Mouse (Mus musculus): Measurements from ENCODE around the gene Cdkl1. TPM values are rescaled to one million over a fixed set of nuclear protein-coding genes. Genes with fewer than 3 reads are reported as not detected.
A peak's percentile ranks its signal among the peaks of the same experiment; 100 is the strongest.

The Cdkl1 gene
- polyA plus RNA-seq, 1 experiment: 20.1 TPM

DNA sequence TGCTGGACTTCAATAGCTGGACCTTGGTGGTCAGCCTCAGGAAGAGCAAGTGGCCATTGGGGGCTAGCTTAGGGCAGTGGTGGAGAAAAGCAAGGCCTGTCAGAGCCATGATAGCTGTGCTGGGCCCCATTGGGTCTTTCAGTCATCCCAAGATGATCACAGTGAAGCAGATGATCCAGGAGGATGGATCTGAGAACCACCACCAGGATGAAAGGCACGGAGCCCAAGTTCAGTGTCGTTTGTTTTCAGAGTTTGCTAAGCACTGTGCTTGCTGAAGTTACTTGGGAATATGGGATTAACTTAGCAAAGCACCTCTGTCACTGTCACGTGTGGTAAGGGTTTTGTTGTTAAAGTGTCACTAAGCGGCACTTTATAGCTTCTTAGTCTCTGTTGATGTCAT lies 9.5 kb upstream of the Cdkl1 start:
- TF ChIP-seq CTCF (IDR thresholded peaks at IDR 0.05; ENCODE audit: borderline replicate concordance, insufficient read depth, low read depth, low read length) (no peak), POLR2A (IDR thresholded peaks at IDR 0.05; ENCODE audit: borderline replicate concordance, insufficient read depth, low read length) (no peak)
- H3K4me1 ChIP-seq (ENCODE audit: control insufficient read depth, insufficient read depth, low read length): no peaks in the 10 kb centered on the region
- no peak overlapping the region for H3K4me3 ChIP-seq (replicated peaks; ENCODE audit: insufficient read depth, low read depth, low read length)
- H3K27me3 ChIP-seq (ENCODE audit: control insufficient read depth, insufficient read depth, low read length): no peaks in the 10 kb centered on the region
- no peak overlapping the region for H3K27ac ChIP-seq (ENCODE audit: insufficient read depth, low read length)
- DNase-seq: no peak
- WGBS: 88% methylated on average over 4 of the region's 4 CpGs

DNA sequence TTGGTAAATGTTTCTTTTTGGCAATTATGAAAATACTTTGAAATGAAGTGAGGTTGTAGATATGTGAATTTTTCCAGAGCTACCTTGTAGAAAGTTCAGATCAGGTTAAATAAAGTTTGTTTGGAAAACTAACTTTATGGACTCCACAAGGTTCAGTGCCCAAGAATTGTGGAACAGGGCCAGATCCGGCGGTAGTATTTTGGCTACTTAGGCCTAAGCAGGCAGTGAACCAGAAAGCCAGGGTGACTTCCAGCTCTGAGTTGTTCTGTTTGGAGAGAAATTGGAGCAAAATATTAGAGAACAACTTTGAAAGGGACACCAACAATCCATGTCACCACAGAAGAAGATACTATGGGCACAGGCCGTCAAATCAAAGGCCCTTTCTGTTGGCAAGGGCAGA lies 5.2 kb upstream of the Cdkl1 start:
- Histone ChIP-seq H3K4me3 (replicated peaks; ENCODE audit: insufficient read depth, low read depth, low read length) (no peak overlapping the region), H3K27ac (ENCODE audit: insufficient read depth, low read length) (no peak overlapping the region), H3K4me1 (ENCODE audit: control insufficient read depth, insufficient read depth, low read length) (no peaks in the 10 kb centered on the region), H3K27me3 (ENCODE audit: control insufficient read depth, insufficient read depth, low read length) (no peaks in the 10 kb centered on the region)
- 62% methylated on average over 3 of the region's 3 CpGs for WGBS
- TF ChIP-seq CTCF (IDR thresholded peaks at IDR 0.05; ENCODE audit: borderline replicate concordance, insufficient read depth, low read depth, low read length) (no peak), POLR2A (IDR thresholded peaks at IDR 0.05; ENCODE audit: borderline replicate concordance, insufficient read depth, low read length) (no peak)
- DNase-seq: no peak

DNA sequence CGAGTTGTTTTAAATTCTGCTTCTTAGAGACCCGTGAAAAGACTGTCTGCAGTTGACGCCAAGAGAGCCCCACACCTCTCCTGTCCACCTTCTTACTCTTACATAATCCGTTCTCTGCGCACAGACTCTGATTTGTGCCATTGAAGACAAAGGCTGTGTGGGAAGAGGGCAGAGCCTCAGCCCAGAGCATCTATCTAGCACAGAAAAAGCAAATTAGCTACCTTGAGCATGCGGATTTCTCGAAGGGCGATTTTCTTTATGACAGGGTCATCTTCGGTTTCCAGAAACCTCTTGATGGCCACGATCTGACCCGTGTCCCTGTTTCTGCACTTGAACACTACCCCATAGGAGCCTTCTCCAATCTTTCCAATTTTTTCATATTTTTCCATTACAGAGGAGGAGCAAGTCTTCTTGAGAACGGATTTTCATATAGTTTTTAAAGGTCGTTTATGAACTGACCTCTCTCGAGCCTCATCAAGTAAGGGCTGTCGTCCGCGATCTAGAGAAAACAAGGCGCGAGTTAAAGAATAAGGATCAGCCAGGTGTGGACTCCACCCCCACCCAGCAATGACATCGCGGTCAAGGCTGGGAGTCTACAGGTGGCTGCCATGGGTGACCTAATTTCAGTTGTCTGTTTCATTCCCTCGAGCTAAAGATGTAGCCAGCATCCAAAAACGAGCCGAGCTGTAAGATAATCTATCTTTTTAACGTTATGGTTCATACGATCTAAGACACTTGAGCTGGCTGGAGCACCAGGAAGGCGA lies 1.1 kb downstream of the Cdkl1 start:
- Histone ChIP-seq H3K27me3 (ENCODE audit: control insufficient read depth, insufficient read depth, low read length) (no peaks in the 10 kb centered on the region), H3K27ac (ENCODE audit: insufficient read depth, low read length) (peak overlapping the region; percentile 69), H3K4me1 (ENCODE audit: control insufficient read depth, insufficient read depth, low read length) (no peaks in the 10 kb centered on the region), H3K4me3 (replicated peaks; ENCODE audit: insufficient read depth, low read depth, low read length) (peak overlapping the region; percentile 73)
- TF ChIP-seq POLR2A (IDR thresholded peaks at IDR 0.05; ENCODE audit: borderline replicate concordance, insufficient read depth, low read length): no peak
- TF ChIP-seq CTCF (IDR thresholded peaks at IDR 0.05; ENCODE audit: borderline replicate concordance, insufficient read depth, low read depth, low read length): no peak
- DNase-seq: peak; percentile 47 to 62
- 36% methylated on average over 27 of the region's 27 CpGs for WGBS

DNA sequence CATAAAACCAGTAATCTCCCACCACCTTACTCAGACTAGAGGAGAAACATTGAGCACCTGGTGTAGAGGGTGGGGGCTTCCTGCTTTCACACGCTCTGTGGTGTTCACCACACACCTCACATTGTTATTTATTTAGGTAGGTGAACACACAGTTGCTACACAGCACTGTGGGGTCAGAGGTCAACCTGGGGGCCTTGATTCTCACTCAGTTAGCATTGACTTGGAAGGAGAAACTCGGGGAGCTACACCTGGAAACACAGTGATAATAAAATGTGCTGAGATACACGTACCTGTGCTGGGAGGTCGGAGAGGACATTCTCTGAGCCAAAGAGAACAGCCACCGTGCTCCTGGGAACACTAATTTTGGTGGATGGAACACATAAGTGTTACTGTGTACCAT lies 2.7 kb downstream of the Cdkl1 start:
- no peak for DNase-seq
- Histone ChIP-seq H3K27me3 (ENCODE audit: control insufficient read depth, insufficient read depth, low read length) (no peaks in the 10 kb centered on the region), H3K27ac (ENCODE audit: insufficient read depth, low read length) (no peak overlapping the region), H3K4me1 (ENCODE audit: control insufficient read depth, insufficient read depth, low read length) (no peaks in the 10 kb centered on the region), H3K4me3 (replicated peaks; ENCODE audit: insufficient read depth, low read depth, low read length) (peak overlapping the region; percentile 8)
- TF ChIP-seq CTCF (IDR thresholded peaks at IDR 0.05; ENCODE audit: borderline replicate concordance, insufficient read depth, low read depth, low read length) (no peak), POLR2A (IDR thresholded peaks at IDR 0.05; ENCODE audit: borderline replicate concordance, insufficient read depth, low read length) (no peak)
- 88% methylated on average over 5 of the region's 5 CpGs for WGBS

DNA sequence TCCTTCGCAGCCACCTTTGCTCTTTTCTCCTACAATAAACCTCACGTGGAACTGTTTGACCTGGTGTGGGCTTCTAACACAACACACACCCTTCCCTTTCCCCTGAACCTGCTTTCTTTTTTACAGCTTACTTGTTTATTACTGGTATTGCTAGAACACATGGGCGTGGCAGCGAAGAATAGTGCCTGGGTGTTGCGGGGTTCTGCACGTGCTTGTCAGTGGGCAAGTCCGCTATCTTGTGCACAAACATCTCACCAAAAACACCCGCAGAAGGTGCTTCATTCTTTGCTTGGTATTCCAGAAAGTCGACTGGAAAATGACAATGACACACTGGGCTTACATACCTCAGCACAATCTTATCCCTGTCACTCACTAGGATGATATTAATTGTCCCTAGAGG lies 5.6 kb downstream of the Cdkl1 start:
- H3K4me3 ChIP-seq (replicated peaks; ENCODE audit: insufficient read depth, low read depth, low read length): no peak overlapping the region
- H3K4me1 ChIP-seq (ENCODE audit: control insufficient read depth, insufficient read depth, low read length): no peaks in the 10 kb centered on the region
- WGBS: 89% methylated on average over 9 of the region's 9 CpGs
- DNase-seq: no peak
- no peak overlapping the region for H3K27ac ChIP-seq (ENCODE audit: insufficient read depth, low read length)
- no peaks in the 10 kb centered on the region for H3K27me3 ChIP-seq (ENCODE audit: control insufficient read depth, insufficient read depth, low read length)
- no peak for TF ChIP-seq POLR2A (IDR thresholded peaks at IDR 0.05; ENCODE audit: borderline replicate concordance, insufficient read depth, low read length)
- TF ChIP-seq CTCF (IDR thresholded peaks at IDR 0.05; ENCODE audit: borderline replicate concordance, insufficient read depth, low read depth, low read length): no peak

DNA sequence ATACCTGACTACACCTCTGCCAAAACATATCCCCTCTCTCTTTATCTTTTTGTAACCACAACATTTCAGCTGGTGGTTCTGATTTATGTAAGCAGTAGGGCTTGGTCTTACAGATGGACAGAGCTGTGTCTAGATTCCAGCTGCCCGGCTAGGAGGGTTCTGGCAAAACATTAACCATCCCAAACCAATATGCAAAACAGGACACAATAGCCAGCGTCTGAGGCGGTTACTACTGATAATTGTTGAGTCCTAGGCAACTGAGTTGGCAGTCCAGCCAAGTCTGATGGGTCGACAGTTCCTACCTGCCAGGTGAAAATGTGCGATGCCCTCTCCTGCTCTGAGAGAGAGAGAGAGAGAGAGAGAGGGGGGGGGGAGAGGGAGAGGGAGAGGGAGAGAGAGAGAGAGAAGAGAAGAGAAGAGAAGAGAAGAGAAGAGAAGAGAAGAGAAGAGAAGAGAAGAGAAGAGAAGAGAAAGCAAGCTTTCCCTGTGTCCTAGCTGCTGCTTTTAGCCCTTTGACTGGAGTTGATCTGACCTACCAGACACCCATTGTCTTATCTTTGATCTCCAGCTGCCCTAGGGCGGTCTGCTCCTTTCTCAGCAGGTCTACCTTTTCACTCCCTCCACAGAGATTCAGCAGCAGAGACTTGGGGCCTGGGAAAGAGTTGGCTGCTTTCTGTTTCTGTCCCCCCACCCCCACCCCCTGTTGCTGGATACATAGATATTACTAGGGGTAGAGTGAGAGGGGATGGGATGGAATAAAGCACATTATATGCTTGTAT lies 7.6 kb downstream of the Cdkl1 start:
- DNase-seq: no peak
- Histone ChIP-seq H3K27ac (ENCODE audit: insufficient read depth, low read length) (no peak overlapping the region), H3K4me1 (ENCODE audit: control insufficient read depth, insufficient read depth, low read length) (no peaks in the 10 kb centered on the region), H3K27me3 (ENCODE audit: control insufficient read depth, insufficient read depth, low read length) (no peaks in the 10 kb centered on the region), H3K4me3 (replicated peaks; ENCODE audit: insufficient read depth, low read depth, low read length) (no peak overlapping the region)
- TF ChIP-seq CTCF (IDR thresholded peaks at IDR 0.05; ENCODE audit: borderline replicate concordance, insufficient read depth, low read depth, low read length) (no peak), POLR2A (IDR thresholded peaks at IDR 0.05; ENCODE audit: borderline replicate concordance, insufficient read depth, low read length) (no peak)
- 74% methylated on average over 6 of the region's 6 CpGs for WGBS

DNA sequence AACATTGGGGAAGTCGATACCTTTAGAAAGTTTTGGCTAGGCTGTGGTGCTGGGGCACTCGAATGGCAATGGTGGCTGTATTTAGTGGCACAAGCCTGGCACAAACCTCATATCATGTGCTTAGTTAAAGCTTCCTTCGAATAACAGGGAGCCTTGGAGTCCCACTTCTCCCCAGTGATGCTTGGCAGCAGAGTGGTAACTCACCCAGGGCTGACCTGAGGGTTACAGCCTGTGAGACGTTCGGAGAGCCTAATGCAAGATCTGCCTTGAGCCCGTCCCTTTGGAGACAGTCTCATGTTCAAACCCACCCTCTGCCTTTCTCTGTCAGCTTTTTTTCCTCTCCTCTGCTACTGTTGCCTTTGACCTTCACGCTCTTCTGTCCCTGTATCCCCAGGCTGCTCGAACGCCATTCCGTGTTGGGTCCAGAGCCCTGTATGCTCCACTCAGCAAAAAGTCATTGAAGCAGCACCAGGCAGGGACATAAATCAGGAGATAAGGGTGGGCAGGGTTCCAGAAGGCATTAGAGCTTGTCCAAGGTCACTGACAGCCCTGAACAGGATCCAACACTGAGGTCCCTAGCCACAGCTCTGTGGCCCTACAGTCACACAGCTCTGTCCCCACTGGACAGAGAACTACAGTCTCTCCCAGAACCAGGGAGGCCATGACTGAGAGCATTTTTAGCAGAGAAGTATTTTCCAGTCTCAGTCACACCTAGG lies 9.0 kb downstream of the Cdkl1 start:
- peak in 1 of 2 experiments; percentile 22 for DNase-seq
- Histone ChIP-seq H3K27ac (ENCODE audit: insufficient read depth, low read length) (peak overlapping the region; percentile 50), H3K27me3 (ENCODE audit: control insufficient read depth, insufficient read depth, low read length) (no peaks in the 10 kb centered on the region), H3K4me1 (ENCODE audit: control insufficient read depth, insufficient read depth, low read length) (no peaks in the 10 kb centered on the region), H3K4me3 (replicated peaks; ENCODE audit: insufficient read depth, low read depth, low read length) (no peak overlapping the region)
- TF ChIP-seq CTCF (IDR thresholded peaks at IDR 0.05; ENCODE audit: borderline replicate concordance, insufficient read depth, low read depth, low read length) (no peak), POLR2A (IDR thresholded peaks at IDR 0.05; ENCODE audit: borderline replicate concordance, insufficient read depth, low read length) (no peak)
- 76% methylated on average over 10 of the region's 10 CpGs for WGBS

Data from cerebellum, adult 2 months (tissue).